Mouse (Mus musculus) CH12.LX (cell line): ENCODE measurements around the gene Vav1. TPM values are rescaled to one million over a fixed set of nuclear protein-coding genes. Genes with fewer than 3 reads are reported as not detected.
A peak's percentile ranks its signal among the peaks of the same experiment; 100 is the strongest.

Experiments used
- DNase-seq: peaks from one replicate; pipeline ENCODE4 v3.0.0-alpha.2; 2013; ENCODE audit errors: extremely low read depth
- H3K27ac ChIP-seq: 2 replicates; pipeline ENCODE4 v1.5.1; 2012; ENCODE audit warnings: low read depth, mild to moderate bottlenecking, control low read depth, moderate library complexity; ENCODE audit not compliant: insufficient read depth
- H3K27me3 ChIP-seq: replicated peaks from 2 replicates; pipeline ENCODE3; 2012; ENCODE audit warnings: inconsistent platforms
- H3K36me3 ChIP-seq, 2 experiments: replicated peaks in 1 of 2; 2 replicates each; pipeline versions ENCODE3 to v1.6.1; 2012; ENCODE audit warnings: inconsistent platforms in 1 of 2, low read length in 1 of 2, mild to moderate bottlenecking in 1 of 2, mixed read lengths in 1 of 2, moderate library complexity in 1 of 2; ENCODE audit not compliant: control insufficient read depth in 1 of 2, insufficient read depth in 1 of 2
- H3K4me1 ChIP-seq, 2 experiments: 2 replicates each; pipeline ENCODE4 v1.6.1; 2012; ENCODE audit warnings: inconsistent platforms in 1 of 2, moderate library complexity in 1 of 2; ENCODE audit not compliant: insufficient read depth in 2 of 2, control insufficient read depth in 1 of 2
- H3K4me2 ChIP-seq: 2 replicates; pipeline ENCODE4 v1.6.1; 2012; ENCODE audit warnings: low read depth, mild to moderate bottlenecking, control low read depth; ENCODE audit not compliant: poor library complexity, insufficient read depth, severe bottlenecking
- H3K4me3 ChIP-seq, 3 experiments: fragments of 150-350 bp in 1 of 3; sonication (generic) in 1 of 3; replicated peaks in 1 of 3; 2 replicates each; pipeline versions ENCODE3 to v1.5.1; 2011 to 2012; ENCODE audit warnings: low read depth in 2 of 3, low read length in 2 of 3, mild to moderate bottlenecking in 2 of 3, moderate library complexity in 2 of 3, control low read depth in 1 of 3, improper control_type of control experiment in 1 of 3, inconsistent platforms in 1 of 3, mixed read lengths in 1 of 3; ENCODE audit not compliant: poor library complexity in 1 of 3
- H3K79me2 ChIP-seq: replicated peaks from 2 replicates; pipeline ENCODE4 v1.6.1; 2012; ENCODE audit warnings: mild to moderate bottlenecking, moderate library complexity; ENCODE audit not compliant: control insufficient read depth, poor library complexity, insufficient read depth, severe bottlenecking; ENCODE audit errors: extremely low read depth
- H3K9ac ChIP-seq: 2 replicates; pipeline ENCODE4 v1.6.1; 2012; ENCODE audit warnings: low read depth, mild to moderate bottlenecking, control low read depth, moderate library complexity; ENCODE audit not compliant: insufficient read depth
- H3K9me3 ChIP-seq: replicated peaks from 2 replicates; pipeline ENCODE3; 2012; ENCODE audit warnings: low read length, inconsistent platforms, mixed read lengths
- BHLHE40 ChIP-seq: IDR thresholded peaks from 2 replicates; pipeline ENCODE4 v1.6.1; 2011; ENCODE audit warnings: mild to moderate bottlenecking, low read depth, low read length, improper control_type of control experiment
- CHD1 ChIP-seq: IDR thresholded peaks from 2 replicates; pipeline ENCODE4 v1.6.1; 2012; ENCODE audit warnings: low read depth, low read length, improper control_type of control experiment, inconsistent platforms
- CHD2 ChIP-seq: IDR thresholded peaks from 2 replicates; pipeline ENCODE4 v1.6.1; 2011; ENCODE audit warnings: low read length, improper control_type of control experiment
- CTCF ChIP-seq, 2 experiments: IDR thresholded peaks in 1 of 2; conservative IDR thresholded peaks in 1 of 2; 2 replicates each; pipeline ENCODE4 v1.5.1; 2011 to 2012; ENCODE audit warnings: low read depth in 2 of 2, low read length in 2 of 2, improper control_type of control experiment in 1 of 2, inconsistent platforms in 1 of 2, mild to moderate bottlenecking in 1 of 2, moderate library complexity in 1 of 2
- E2F4 ChIP-seq: IDR thresholded peaks from 2 replicates; pipeline ENCODE4 v1.6.1; 2011; ENCODE audit warnings: low read depth, low read length, improper control_type of control experiment; ENCODE audit not compliant: insufficient replicate concordance
- ELF1 ChIP-seq: IDR thresholded peaks from 2 replicates; pipeline ENCODE4 v1.6.1; 2014; ENCODE audit warnings: low read depth, mild to moderate bottlenecking, inconsistent platforms, low read length, improper control_type of control experiment
- EP300 ChIP-seq: IDR thresholded peaks from 2 replicates; pipeline ENCODE4 v1.6.1; 2011; ENCODE audit warnings: low read length, improper control_type of control experiment
- HCFC1 ChIP-seq: IDR thresholded peaks from 2 replicates; pipeline ENCODE4 v1.6.1; 2012; ENCODE audit warnings: low read depth, mild to moderate bottlenecking, inconsistent platforms, low read length, improper control_type of control experiment
- IRF4 ChIP-seq: IDR thresholded peaks from 2 replicates; pipeline ENCODE4 v1.6.1; 2014; ENCODE audit warnings: low read depth, mild to moderate bottlenecking, inconsistent platforms, low read length, improper control_type of control experiment
- JUN ChIP-seq: IDR thresholded peaks from 2 replicates; pipeline ENCODE4 v1.6.1; 2011; ENCODE audit warnings: low read depth, mild to moderate bottlenecking, low read length, improper control_type of control experiment, moderate library complexity; ENCODE audit not compliant: insufficient read depth
- MAFK ChIP-seq: IDR thresholded peaks from 2 replicates; pipeline ENCODE4 v1.6.1; 2011; ENCODE audit warnings: low read length, improper control_type of control experiment; ENCODE audit not compliant: insufficient replicate concordance
- MAX ChIP-seq: IDR thresholded peaks from 2 replicates; pipeline ENCODE4 v1.6.1; 2011; ENCODE audit warnings: low read length, improper control_type of control experiment
- MAZ ChIP-seq: IDR thresholded peaks from 2 replicates; pipeline ENCODE4 v1.6.1; 2012; ENCODE audit warnings: low read depth, mild to moderate bottlenecking, inconsistent platforms, low read length, improper control_type of control experiment, moderate library complexity
- MEF2A ChIP-seq: IDR thresholded peaks from 2 replicates; pipeline ENCODE4 v1.6.1; 2014; ENCODE audit warnings: low read depth, mild to moderate bottlenecking, inconsistent platforms, low read length, improper control_type of control experiment, borderline replicate concordance
- MXI1 ChIP-seq: IDR thresholded peaks from 2 replicates; pipeline ENCODE4 v1.6.1; 2011; ENCODE audit warnings: mild to moderate bottlenecking, low read depth, low read length, improper control_type of control experiment
- MYC ChIP-seq: IDR thresholded peaks from 2 replicates; pipeline ENCODE4 v1.6.1; 2011; ENCODE audit warnings: low read depth, mild to moderate bottlenecking, improper control_type of control experiment, low read length
- NELFE ChIP-seq: IDR thresholded peaks from 2 replicates; pipeline ENCODE4 v1.6.1; 2011; ENCODE audit warnings: low read depth, low read length, improper control_type of control experiment
- NRF1 ChIP-seq: IDR thresholded peaks from 2 replicates; pipeline ENCODE4 v1.6.1; 2014; ENCODE audit warnings: low read depth, mild to moderate bottlenecking, inconsistent platforms, low read length, improper control_type of control experiment, moderate library complexity
- POLR2A ChIP-seq: IDR thresholded peaks from 2 replicates; pipeline ENCODE4 v1.6.1; 2011; ENCODE audit warnings: low read depth, mild to moderate bottlenecking, improper control_type of control experiment, low read length
- RAD21 ChIP-seq: IDR thresholded peaks from 2 replicates; pipeline ENCODE4 v1.6.1; 2011; ENCODE audit warnings: low read depth, mild to moderate bottlenecking, low read length, improper control_type of control experiment, moderate library complexity
- RCOR1 ChIP-seq: conservative IDR thresholded peaks from 2 replicates; pipeline ENCODE4 v1.6.1; 2012; ENCODE audit warnings: low read depth, mild to moderate bottlenecking, inconsistent platforms, low read length, improper control_type of control experiment
- SIN3A ChIP-seq: IDR thresholded peaks from 2 replicates; pipeline ENCODE4 v1.6.1; 2012; ENCODE audit warnings: low read length, improper control_type of control experiment, inconsistent platforms
- SMC3 ChIP-seq: IDR thresholded peaks from 2 replicates; pipeline ENCODE4 v1.6.1; 2011; ENCODE audit warnings: low read depth, low read length, improper control_type of control experiment
- TBP ChIP-seq: conservative IDR thresholded peaks from 2 replicates; pipeline ENCODE4 v1.6.1; 2011; ENCODE audit warnings: low read depth, low read length, improper control_type of control experiment
- TCF12 ChIP-seq: IDR thresholded peaks from 2 replicates; pipeline ENCODE4 v1.6.1; 2014; ENCODE audit warnings: low read depth, mild to moderate bottlenecking, inconsistent platforms, low read length, improper control_type of control experiment
- USF1 ChIP-seq: IDR thresholded peaks from 2 replicates; pipeline ENCODE4 v1.6.1; 2014; ENCODE audit warnings: low read depth, mild to moderate bottlenecking, inconsistent platforms, low read length, improper control_type of control experiment
- USF2 ChIP-seq: conservative IDR thresholded peaks from 2 replicates; pipeline ENCODE4 v1.6.1; 2011; ENCODE audit warnings: low read depth, low read length, improper control_type of control experiment
- ZC3H11A ChIP-seq: IDR thresholded peaks from 2 replicates; pipeline ENCODE4 v1.6.1; 2012; ENCODE audit warnings: low read depth, mild to moderate bottlenecking, inconsistent platforms, low read length, improper control_type of control experiment
- ZKSCAN1 ChIP-seq: IDR thresholded peaks from 2 replicates; pipeline ENCODE4 v1.6.1; 2012; ENCODE audit warnings: low read depth, inconsistent platforms, low read length, improper control_type of control experiment, borderline replicate concordance
- ZMIZ1 ChIP-seq: IDR thresholded peaks from 2 replicates; pipeline ENCODE4 v1.6.1; 2012; ENCODE audit warnings: low read depth, mild to moderate bottlenecking, inconsistent platforms, low read length, improper control_type of control experiment
- ZNF384 ChIP-seq: IDR thresholded peaks from 2 replicates; pipeline ENCODE4 v1.6.1; 2012; ENCODE audit warnings: low read depth, low read length, improper control_type of control experiment, inconsistent platforms
- dilution Hi-C: fragments of 300-500 bp; cut with MboI; formaldehyde crosslinking; loops from 2 replicates; pipeline ENCODE4 v1.14.3; 2020; ENCODE audit warnings: low sequenced_read_pairs; ENCODE audit not compliant: extremely low pct_unique_long_range_greater_than_20kb, extremely low pct_ligation_motif_present
- in situ Hi-C: fragments of 300-500 bp; cut with MboI; formaldehyde crosslinking; loops from 3 replicates; pipeline ENCODE4 v1.14.3; 2019; ENCODE audit warnings: low sequenced_read_pairs, low pct_ligation_motif_present, low pct_unique_long_range_greater_than_20kb, mixed read lengths
- polyA plus RNA-seq: library from polyadenylated mRNA; unstranded; fragments of >175 nt; gene quantifications from 2 replicates; pipeline ENCODE4 v1.2.1, GENCODE M21; 2012; ENCODE audit warnings: low read depth; ENCODE audit not compliant: insufficient read length
- total RNA-seq, 2 experiments: library from RNA; depleted of rRNA; stranded (reverse); fragments of 300-350 nt in 1 of 2; fragments of >200 nt in 1 of 2; gene quantifications; 2 replicates each; pipeline ENCODE4 v1.2.3; 2012 to 2014

The Vav1 gene
- total and polyA plus RNA-seq, 3 experiments, result 60.3 to 90.9 (median 84.3) TPM

DNA sequence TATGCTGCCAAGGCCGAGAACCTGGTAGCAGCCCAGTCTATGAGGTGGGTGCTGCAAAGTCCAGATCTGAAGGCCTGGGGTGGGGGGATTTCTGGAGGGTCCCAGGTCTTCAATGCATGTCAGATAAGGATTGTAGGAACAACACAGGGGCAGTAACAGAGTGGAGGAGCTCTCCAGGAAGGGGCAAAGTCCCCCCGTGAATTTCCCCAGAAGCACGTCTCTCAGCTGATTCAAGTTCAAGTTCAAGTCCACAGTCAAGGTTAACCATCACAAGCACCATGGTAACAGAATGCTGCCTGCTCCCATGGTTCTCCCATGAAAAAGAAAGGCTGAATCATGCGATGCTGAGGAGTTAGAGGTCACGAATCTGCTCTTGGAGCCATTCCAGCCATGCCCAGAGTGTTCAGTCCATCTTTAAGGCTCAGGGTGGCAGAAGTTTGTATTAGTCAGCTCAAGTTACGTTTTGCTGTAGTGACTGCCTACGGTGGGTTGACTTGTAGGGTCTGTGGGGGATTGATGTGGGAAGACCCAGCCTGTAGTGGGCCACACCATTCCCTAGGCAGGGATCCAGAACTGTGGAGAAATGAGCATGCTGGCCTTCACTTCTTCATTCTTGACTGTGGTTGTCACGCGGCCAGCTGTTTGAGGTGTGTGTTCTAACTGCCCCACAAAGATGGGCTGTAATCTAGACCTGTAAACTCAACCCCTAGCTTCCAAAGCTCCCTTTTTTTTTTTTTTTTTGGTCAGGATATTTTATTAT lies 55.3 kb downstream of the Vav1 start:
- dilution Hi-C loops (no loop called here), in situ Hi-C loops (loop anchor here (10.0 to 25.0 kb wide), 3 partner anchors 89 to 339 kb away; partner anchors contain the start of genes Alkbh7, Clpp, Dennd1c and Gpr108)
- no peak overlapping the region for H3K9ac ChIP-seq
- H3K4me3 ChIP-seq, result no peak overlapping the region
- no peak overlapping the region for H3K27ac ChIP-seq
- H3K4me2 ChIP-seq, result no peak overlapping the region
- TF ChIP-seq CHD2, result no peak
- TF ChIP-seq ZMIZ1, result no peak
- no peaks in the 10 kb centered on the region for H3K79me2 ChIP-seq
- peaks cover 0 to 15% of the 10 kb centered on the region in 2 experiments; a peak in 2 of 4 replicates for H3K4me1 ChIP-seq
- H3K9me3 ChIP-seq, result no peaks in the 10 kb centered on the region
- H3K36me3 ChIP-seq, result peaks cover 6 to 14% of the 10 kb centered on the region in 2 experiments
- H3K27me3 ChIP-seq, result no peaks in the 10 kb centered on the region
- DNase-seq, result no peak

GRCm38 (mm10) chr17:57334761-57335150 lies 55.9 kb downstream of the Vav1 start:
- H3K9ac ChIP-seq, result no peak overlapping the region
- DNase-seq, result peak; percentile 87
- in situ Hi-C loops (loop anchor here (5.0 to 25.0 kb wide), 4 partner anchors 90 to 340 kb away; partner anchors contain the start of genes Alkbh7, Clpp, Dennd1c and Gpr108), dilution Hi-C loops (no loop called here)
- no peak overlapping the region for H3K27ac ChIP-seq
- H3K79me2 ChIP-seq, result no peaks in the 10 kb centered on the region
- H3K4me3 ChIP-seq, result no peak overlapping the region
- no peaks in the 10 kb centered on the region for H3K9me3 ChIP-seq
- no peaks in the 10 kb centered on the region for H3K27me3 ChIP-seq
- peaks cover 0 to 18% of the 10 kb centered on the region in 2 experiments; a peak in 3 of 4 replicates for H3K4me1 ChIP-seq
- peak overlapping the region; percentile 60 for H3K4me2 ChIP-seq
- peaks cover 3 to 8% of the 10 kb centered on the region in 2 experiments for H3K36me3 ChIP-seq
- TF ChIP-seq CHD2 (no peak), SIN3A (peak; percentile 47; the same call in 1 of the 2 replicates), ELF1 (peak; percentile 74), NELFE (0 out of 2 replicates have a peak, but pooled peaks have one; percentile 44), MEF2A (0 out of 2 replicates have a peak, but pooled peaks have one; percentile 28), RAD21 (peak; percentile 96), JUN (no peak), NRF1 (peak; percentile 37; the same call in 1 of the 2 replicates), USF1 (no peak), MXI1 (peak; percentile 89), EP300 (no peak), TCF12 (peak; percentile 60; the same call in 1 of the 2 replicates), MYC (no peak; the same call in 1 of the 2 replicates), MAX (peak; percentile 84), E2F4 (no peak), POLR2A (no peak), RCOR1 (no peak), ZNF384 (peak; percentile 56), SMC3 (peak; percentile 95), ZKSCAN1 (no peak), BHLHE40 (peak; percentile 86), TBP (no peak), USF2 (no peak), MAFK (no peak), ZMIZ1 (no peak), HCFC1 (no peak), CHD1 (no peak), MAZ (0 out of 2 replicates have a peak, but pooled peaks have one; percentile 51), CTCF (conservative IDR thresholded peaks at IDR 0.05 in 1 of 2, IDR thresholded peaks at IDR 0.05 in 1 of 2; ENCODE audit: low read depth in 2 of 2, low read length in 2 of 2) (peak; percentile 73 to 97), ZC3H11A (peak; percentile 86), IRF4 (peak; percentile 51; the same call in 1 of the 2 replicates)
